Mouse (Mus musculus) myocyte (in vitro differentiated cells): Measurements from ENCODE around the gene Runx2. TPM values are rescaled to one million over a fixed set of nuclear protein-coding genes. Genes with fewer than 3 reads are reported as not detected.

ENCODE experiments used
- H3K27me3 ChIP-seq: one replicate; pipeline ENCODE4 v1.6.1; 2011; ENCODE audit not compliant: control insufficient read depth, insufficient read depth, insufficient read length
- H3K36me3 ChIP-seq: one replicate; pipeline ENCODE4 v1.6.1; 2011; ENCODE audit not compliant: control insufficient read depth, insufficient read depth
- H3K4me2 ChIP-seq: one replicate; pipeline ENCODE4 v1.6.1; 2011; ENCODE audit warnings: low read depth, control low read depth
- H3K4me3 ChIP-seq: one replicate; pipeline ENCODE4 v1.5.1; 2011; ENCODE audit warnings: mild to moderate bottlenecking, control low read depth, moderate library complexity
- H3K79me2 ChIP-seq: one replicate; pipeline ENCODE4 v1.6.1; 2011; ENCODE audit not compliant: control insufficient read depth, insufficient read depth
- H3ac ChIP-seq: one replicate; pipeline ENCODE4 v1.6.1; 2011; ENCODE audit not compliant: control insufficient read depth, insufficient read length
- CEBPB ChIP-seq: IDR thresholded peaks from 2 replicates; pipeline ENCODE4 v1.6.1; 2011; ENCODE audit warnings: mild to moderate bottlenecking, moderate library complexity; ENCODE audit not compliant: poor library complexity, insufficient read depth, severe bottlenecking
- E2F4 ChIP-seq: IDR thresholded peaks from one replicate; pipeline ENCODE4 v1.6.1; 2011; ENCODE audit warnings: mild to moderate bottlenecking, control low read depth, moderate library complexity; ENCODE audit not compliant: insufficient read depth
- MAX ChIP-seq: IDR thresholded peaks from one replicate; pipeline ENCODE4 v1.6.1; 2011; ENCODE audit warnings: low read depth, mild to moderate bottlenecking, control low read depth
- MYOD1 ChIP-seq, 3 experiments: IDR thresholded peaks; one replicate each; pipeline ENCODE4 v1.6.1; 2011; ENCODE audit warnings: control low read depth in 2 of 3, low read depth in 2 of 3, mild to moderate bottlenecking in 2 of 3, moderate library complexity in 1 of 3; ENCODE audit not compliant: insufficient read length in 2 of 3, control insufficient read depth in 1 of 3
- MYOG ChIP-seq, 3 experiments: IDR thresholded peaks; one replicate each; pipeline ENCODE4 v1.6.1; 2011; ENCODE audit warnings: control low read depth in 2 of 3, low read depth in 2 of 3, mild to moderate bottlenecking in 2 of 3; ENCODE audit not compliant: insufficient read length in 2 of 3, control insufficient read depth in 1 of 3, insufficient read depth in 1 of 3
- POLR2A ChIP-seq: IDR thresholded peaks from one replicate; pipeline ENCODE4 v1.6.1; 2011; ENCODE audit warnings: low read depth, mild to moderate bottlenecking, control low read depth, moderate library complexity; ENCODE audit not compliant: insufficient read length
- POLR2AphosphoS2 ChIP-seq: IDR thresholded peaks from one replicate; pipeline ENCODE4 v1.6.1; 2011; ENCODE audit warnings: low read depth, control low read depth; ENCODE audit not compliant: insufficient read length
- REST ChIP-seq: IDR thresholded peaks from one replicate; pipeline ENCODE4 v1.6.1; 2011; ENCODE audit warnings: mild to moderate bottlenecking, control low read depth, moderate library complexity; ENCODE audit not compliant: insufficient read depth, insufficient read length
- SRF ChIP-seq: IDR thresholded peaks from one replicate; pipeline ENCODE4 v1.6.1; 2011; ENCODE audit warnings: low read depth; ENCODE audit not compliant: control insufficient read depth, insufficient read length
- TCF12 ChIP-seq: IDR thresholded peaks from one replicate; pipeline ENCODE4 v1.6.1; 2011; ENCODE audit warnings: mild to moderate bottlenecking, control low read depth; ENCODE audit not compliant: poor library complexity, insufficient read depth, severe bottlenecking
- TCF3 ChIP-seq: IDR thresholded peaks from one replicate; pipeline ENCODE4 v1.6.1; 2011; ENCODE audit warnings: low read depth, control low read depth; ENCODE audit not compliant: insufficient read length
- USF1 ChIP-seq: IDR thresholded peaks from one replicate; pipeline ENCODE4 v1.6.1; 2011; ENCODE audit warnings: low read depth, mild to moderate bottlenecking, control low read depth, moderate library complexity
- polyA plus RNA-seq: library from polyadenylated mRNA; unstranded; fragments of >200 nt; fragmentation: generic; extraction: Trizol; gene quantifications from one replicate; pipeline ENCODE4 v1.2.1, GENCODE M21; 2012; ENCODE audit warnings: missing spikeins

Runx2 gene
- polyA plus RNA-seq, 1 experiment, result 6.7 TPM

DNA sequence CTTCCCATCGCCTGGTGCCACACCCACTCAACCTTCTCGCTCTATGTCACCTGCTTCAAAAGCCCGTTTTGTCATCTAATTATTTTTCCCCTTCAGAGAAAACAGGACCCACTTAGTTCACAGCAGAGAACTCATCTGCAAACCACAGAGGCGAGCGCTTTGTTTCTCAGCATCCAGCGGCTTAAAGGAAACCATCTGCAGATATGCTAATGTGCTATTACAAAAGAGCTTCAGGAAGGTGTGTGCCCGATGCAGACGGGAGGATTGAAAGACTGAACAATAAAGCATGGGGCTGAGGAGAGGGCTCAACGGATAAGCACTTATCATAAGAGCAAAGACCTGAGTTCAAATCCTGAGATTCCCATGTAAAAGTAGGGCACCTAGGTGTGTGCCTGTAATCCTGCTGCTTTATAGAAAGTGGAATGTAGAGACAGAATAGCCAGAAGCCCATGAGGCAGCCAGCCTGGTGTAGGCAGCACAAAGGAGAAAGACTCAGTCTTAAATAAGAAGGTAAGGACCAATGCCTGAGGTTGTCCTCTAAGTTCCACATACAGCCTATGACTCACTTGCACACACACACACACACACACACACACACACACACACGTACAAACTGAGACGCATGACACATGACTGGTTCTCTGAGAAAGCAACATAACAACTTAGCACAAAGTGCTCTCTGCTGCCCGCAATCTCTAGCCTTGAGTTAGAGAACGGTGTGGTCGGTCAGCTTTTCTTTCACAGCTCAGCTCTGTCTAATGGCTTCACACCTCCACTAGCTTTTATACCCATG, 111.9 kb downstream of the Runx2 start:
- H3K79me2 ChIP-seq, result peaks cover 80% of the 10 kb centered on the region
- no peak overlapping the region for H3K4me3 ChIP-seq
- H3K27me3 ChIP-seq, result no peaks in the 10 kb centered on the region
- H3K36me3 ChIP-seq, result no peaks in the 10 kb centered on the region
- H3K4me2 ChIP-seq, result no peak overlapping the region
- no peak overlapping the region for H3ac ChIP-seq
- TF ChIP-seq MYOG (IDR thresholded peaks at IDR 0.05; ENCODE audit: control insufficient read depth in 1 of 3, insufficient read depth in 1 of 3, insufficient read length in 2 of 3, low read depth in 2 of 3) (no peak), USF1 (no peak), POLR2A (no peak), POLR2AphosphoS2 (no peak), REST (no peak), MAX (no peak), E2F4 (no peak)

DNA sequence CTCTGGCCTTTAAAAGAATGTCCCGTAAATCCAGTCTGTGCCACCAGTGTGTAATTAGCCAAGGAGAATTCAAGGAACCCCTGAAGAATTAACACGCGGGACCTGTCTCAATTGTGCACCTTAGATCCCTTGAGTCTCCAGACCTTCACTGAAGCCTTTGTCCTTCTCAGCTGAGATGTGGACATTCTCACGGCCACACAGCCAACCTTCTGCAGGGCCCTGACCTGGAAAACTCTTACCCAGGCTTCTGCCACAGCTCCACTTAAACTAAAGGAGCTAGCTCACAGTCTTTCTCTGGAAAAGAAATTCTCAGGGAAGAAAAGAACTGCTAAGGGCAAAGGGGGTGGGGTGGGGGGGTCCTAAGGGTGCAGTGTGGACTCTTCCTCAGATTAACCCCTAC, 113.1 kb downstream of the Runx2 start:
- H3K27me3 ChIP-seq, result no peaks in the 10 kb centered on the region
- H3ac ChIP-seq, result no peak overlapping the region
- H3K4me3 ChIP-seq, result no peak overlapping the region
- H3K79me2 ChIP-seq, result peaks cover 81% of the 10 kb centered on the region
- peaks cover 1% of the 10 kb centered on the region for H3K36me3 ChIP-seq
- TF ChIP-seq MAX (no peak), TCF12 (no peak), POLR2A (no peak), MYOG (IDR thresholded peaks at IDR 0.05; ENCODE audit: control insufficient read depth in 1 of 3, insufficient read depth in 1 of 3, insufficient read length in 2 of 3, low read depth in 2 of 3) (no peak), REST (no peak), CEBPB (no peak), USF1 (no peak), TCF3 (no peak), POLR2AphosphoS2 (no peak), MYOD1 (IDR thresholded peaks at IDR 0.05; ENCODE audit: control insufficient read depth in 1 of 3, insufficient read length in 2 of 3, low read depth in 2 of 3) (no peak), E2F4 (no peak), SRF (no peak)
- H3K4me2 ChIP-seq, result no peak overlapping the region

DNA sequence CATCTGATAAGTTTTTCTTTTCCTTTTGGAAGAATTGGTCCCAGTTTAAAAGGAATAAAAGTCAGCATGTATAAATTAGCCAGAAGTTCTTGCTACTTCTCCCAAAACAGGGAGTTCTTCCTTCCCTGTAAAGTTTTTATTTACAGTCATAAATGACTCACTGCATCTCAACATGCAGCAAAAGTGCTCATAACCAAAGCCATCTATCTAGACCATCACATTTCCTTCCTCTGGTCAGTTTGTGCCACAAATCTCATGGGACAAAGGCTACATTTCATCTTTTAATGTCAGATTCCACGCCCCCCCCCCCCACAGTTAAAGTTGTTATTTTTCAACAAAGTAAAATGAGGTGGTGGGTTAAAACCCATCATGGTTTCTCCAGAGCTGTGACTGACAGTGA, 114.3 kb downstream of the Runx2 start:
- Histone ChIP-seq H3ac (no peak overlapping the region), H3K4me2 (peak overlapping the region; percentile 62), H3K27me3 (no peaks in the 10 kb centered on the region), H3K36me3 (peaks cover 9% of the 10 kb centered on the region), H3K4me3 (no peak overlapping the region), H3K79me2 (peaks cover 82% of the 10 kb centered on the region)
- TF ChIP-seq CEBPB (no peak), USF1 (no peak), REST (no peak), TCF12 (no peak), TCF3 (no peak), POLR2AphosphoS2 (no peak), MYOD1 (IDR thresholded peaks at IDR 0.05; ENCODE audit: control insufficient read depth in 1 of 3, insufficient read length in 2 of 3, low read depth in 2 of 3) (no peak), POLR2A (no peak)

DNA sequence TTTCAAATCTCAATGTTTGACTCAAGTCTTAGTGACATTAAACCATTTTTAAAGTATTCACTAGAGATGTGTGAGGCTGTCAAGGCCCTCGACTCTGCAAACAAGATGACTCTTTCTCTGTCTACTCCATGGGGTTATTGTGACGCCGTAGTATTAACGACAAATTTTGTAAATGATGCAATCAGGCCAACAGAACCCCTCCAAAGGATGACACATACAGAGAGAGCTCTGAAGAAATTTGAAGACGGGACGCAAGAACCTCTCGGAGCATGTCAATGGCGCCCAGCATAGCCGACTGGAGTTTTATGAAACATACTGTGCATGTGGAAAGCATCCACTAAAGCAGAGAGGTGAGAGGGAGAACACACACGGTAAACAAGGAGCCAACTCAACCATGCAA, 117.5 kb downstream of the Runx2 start:
- peaks cover 69% of the 10 kb centered on the region for H3K79me2 ChIP-seq

More for the DNA sequence above, 117.5 kb downstream of the Runx2 start:
- H3K36me3 ChIP-seq, result peaks cover 9% of the 10 kb centered on the region
- no peak overlapping the region for H3ac ChIP-seq
- H3K4me2 ChIP-seq, result no peak overlapping the region
- no peak overlapping the region for H3K4me3 ChIP-seq
- TF ChIP-seq SRF, result no peak
- TF ChIP-seq REST, result no peak
- no peak for TF ChIP-seq E2F4
- TF ChIP-seq MAX, result no peak
- no peak for TF ChIP-seq TCF3
- TF ChIP-seq CEBPB, result no peak
- no peak for TF ChIP-seq TCF12
- no peak for TF ChIP-seq MYOG (IDR thresholded peaks at IDR 0.05; ENCODE audit: control insufficient read depth in 1 of 3, insufficient read depth in 1 of 3, insufficient read length in 2 of 3, low read depth in 2 of 3)
- no peak for TF ChIP-seq POLR2AphosphoS2
- no peak for TF ChIP-seq USF1
- TF ChIP-seq POLR2A, result no peak
- no peak for TF ChIP-seq MYOD1 (IDR thresholded peaks at IDR 0.05; ENCODE audit: control insufficient read depth in 1 of 3, insufficient read length in 2 of 3, low read depth in 2 of 3)
- H3K27me3 ChIP-seq, result no peaks in the 10 kb centered on the region
